Mouse (Mus musculus) forebrain, embryonic 14.5 days (tissue): ENCODE results near the gene Edaradd. TPM values are rescaled to one million over a fixed set of nuclear protein-coding genes. Genes with fewer than 3 reads are reported as not detected.
"Not testable (repeated sequence)": the region's sequence is repeated elsewhere in the genome, so short reads cannot be mapped to it uniquely, and the experiment has no call there.

Experiments
- ATAC-seq: fragments of 200-750 bp; cut with Nextera tagmentation; 2 replicates; pipeline ENCODE4 v1.8.0; 2017; ENCODE audit warnings: mild to moderate bottlenecking, moderate library complexity
- DNase-seq: peaks from one replicate; pipeline ENCODE4 v3.0.0-alpha.2; 2015; ENCODE audit warnings: low spot score
- H3K27ac ChIP-seq: fragments of 300-500 bp; sonication (generic); 2 replicates; pipeline ENCODE4 v1.5.1; 2014; ENCODE audit warnings: low read depth, mild to moderate bottlenecking, control low read depth, low read length, moderate library complexity
- H3K27me3 ChIP-seq: fragments of 300-500 bp; sonication (generic); replicated peaks from 2 replicates; pipeline ENCODE4 v1.6.1; 2014; ENCODE audit warnings: low read length, control low read depth, mixed read lengths; ENCODE audit not compliant: control insufficient read depth, insufficient read depth
- H3K36me3 ChIP-seq: fragments of 300-500 bp; sonication (generic); 2 replicates; pipeline ENCODE4 v1.6.1; 2014; ENCODE audit warnings: low read length, control low read depth; ENCODE audit not compliant: control insufficient read depth, insufficient read depth
- H3K4me1 ChIP-seq: fragments of 300-500 bp; sonication (generic); 2 replicates; pipeline ENCODE4 v1.6.1; 2014; ENCODE audit warnings: antibody characterized with exemption, low read length, control low read depth; ENCODE audit not compliant: control insufficient read depth, insufficient read depth
- H3K4me2 ChIP-seq: fragments of 300-500 bp; sonication (generic); 2 replicates; pipeline ENCODE4 v1.6.1; 2014; ENCODE audit warnings: mild to moderate bottlenecking, control low read depth, low read length
- H3K4me3 ChIP-seq: fragments of 300-500 bp; sonication (generic); 2 replicates; pipeline ENCODE4 v1.5.1; 2014; ENCODE audit warnings: low read depth, low read length, control low read depth
- H3K9ac ChIP-seq: fragments of 300-500 bp; sonication (generic); 2 replicates; pipeline ENCODE4 v1.6.1; 2014; ENCODE audit warnings: mild to moderate bottlenecking, low read length, control low read depth, moderate library complexity
- H3K9me3 ChIP-seq: fragments of 300-500 bp; sonication (generic); replicated peaks from 2 replicates; pipeline ENCODE4 v1.6.1; 2016; ENCODE audit warnings: low read length, control low read depth, mixed read lengths; ENCODE audit not compliant: control insufficient read depth
- WGBS: fragments of 180-500 bp; shearing (Covaris S2); extraction: QIAGEN DNeasy Blood & Tissue Kit; methylation state at CpG from one replicate; pipeline ENCODE4 v1.1.7; 2014; 5-methylcytosine and 5-hydroxymethylcytosine counted together
- polyA plus RNA-seq: library from polyadenylated mRNA; unstranded; fragments of >200 nt; fragmentation: Nextera tagmentation; extraction: Ambion mirVana; gene quantifications from 2 replicates; pipeline ENCODE4 v1.2.1, GENCODE M21; 2014

The Edaradd gene
- polyA plus RNA-seq, 1 experiment from 2014 or later = 1.0 TPM

DNA sequence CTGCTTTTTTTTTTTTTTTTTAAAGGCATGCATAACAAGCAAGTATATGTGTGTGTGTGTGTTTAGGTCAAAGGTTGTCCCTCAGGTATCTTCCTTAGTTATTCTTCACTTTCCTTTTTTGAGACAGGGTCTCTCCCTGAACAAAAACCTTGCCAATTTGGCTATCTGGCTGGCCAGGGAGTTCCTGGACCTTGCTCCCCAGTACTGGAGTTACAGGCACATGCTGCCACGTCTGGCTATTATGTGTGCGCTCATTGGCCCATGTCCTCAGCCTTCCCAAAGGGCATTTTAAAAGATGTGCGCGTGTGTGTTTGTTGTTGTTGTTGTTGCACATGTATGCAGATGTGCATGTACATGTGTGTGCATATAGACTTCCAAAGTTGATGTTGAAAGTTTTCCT, 43.4 kb downstream of the Edaradd start:
- Histone ChIP-seq H3K4me1 (no peaks in the 10 kb centered on the region), H3K9ac (no peak overlapping the region), H3K27me3 (no peaks in the 10 kb centered on the region), H3K36me3 (no peaks in the 10 kb centered on the region), H3K4me3 (no peak overlapping the region), H3K27ac (no peak overlapping the region), H3K9me3 (no peaks in the 10 kb centered on the region), H3K4me2 (no peak overlapping the region)
- ATAC-seq (no peak), DNase-seq (no peak)
- 89% methylated on average over 4 of the region's 4 CpGs for WGBS

- 94% methylated on average over 6 of the region's 6 CpGs for WGBS
- Histone ChIP-seq H3K4me2 (no peak overlapping the region), H3K27me3 (no peaks in the 10 kb centered on the region), H3K4me1 (no peaks in the 10 kb centered on the region), H3K9ac (no peak overlapping the region), H3K27ac (no peak overlapping the region), H3K4me3 (no peak overlapping the region), H3K36me3 (no peaks in the 10 kb centered on the region), H3K9me3 (no peaks in the 10 kb centered on the region)
- no peak for ATAC-seq
- no peak for DNase-seq
Measured at GRCm38 (mm10) chr13:12475239-12475638, 45.0 kb downstream of the Edaradd start.

GRCm38 (mm10) chr13:12473724-12474378, 46.4 kb downstream of the Edaradd start:
- Histone ChIP-seq H3K4me1 (no peaks in the 10 kb centered on the region), H3K36me3 (no peaks in the 10 kb centered on the region), H3K27ac (no peak overlapping the region), H3K4me3 (no peak overlapping the region), H3K27me3 (no peaks in the 10 kb centered on the region), H3K9me3 (no peaks in the 10 kb centered on the region), H3K9ac (peak overlapping the region; percentile 49; the same call in 1 of the 2 replicates), H3K4me2 (no peak overlapping the region)
- whole genome bisulfite sequencing = 39% methylated on average over 8 of the region's 8 CpGs
- ATAC-seq = peak; percentile 90
- peak; percentile 91 for DNase-seq

DNA sequence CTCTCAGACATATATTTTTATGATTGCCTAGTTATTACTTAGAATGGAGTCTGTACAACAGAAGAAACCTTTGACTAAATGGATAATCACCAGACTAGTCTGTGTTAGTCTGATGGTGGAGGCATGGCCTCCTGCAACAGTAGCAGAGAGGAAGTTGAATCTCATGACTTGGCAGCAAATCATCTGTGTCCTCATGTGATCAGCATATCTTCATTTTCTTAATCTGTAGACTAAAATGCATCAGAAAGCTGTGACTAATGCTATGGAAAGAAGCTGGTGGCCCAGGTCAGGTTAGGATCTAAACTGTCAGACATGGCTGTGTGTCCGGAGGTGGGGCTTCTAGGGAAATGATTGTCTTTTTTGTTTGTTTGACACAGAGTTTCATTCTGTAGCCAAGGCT, 51.8 kb downstream of the Edaradd start:
- no peak overlapping the region for H3K27ac ChIP-seq
- no peaks in the 10 kb centered on the region for H3K27me3 ChIP-seq
- no peaks in the 10 kb centered on the region for H3K36me3 ChIP-seq
- H3K9me3 ChIP-seq = no peaks in the 10 kb centered on the region
- 88% methylated on average over 1 of the region's 1 CpGs for WGBS
- H3K9ac ChIP-seq = no peak overlapping the region
- ATAC-seq = no peak
- H3K4me2 ChIP-seq = no peak overlapping the region
- no peak for DNase-seq
- no peaks in the 10 kb centered on the region for H3K4me1 ChIP-seq
- H3K4me3 ChIP-seq = no peak overlapping the region

GRCm38 (mm10) chr13:12464844-12465243, 55.4 kb downstream of the Edaradd start, which contains the start of gene Lgals8:
Gene Lgals8, minus strand, starts transcription at chr13:12464944.
- H3K9ac ChIP-seq = no peak within 1 kb of the TSS
- H3K27ac ChIP-seq = no peak within 1 kb of the TSS
- H3K4me1 ChIP-seq = peaks cover 10% of the 10 kb centered on the region
- no peak within 1 kb of the TSS for H3K4me3 ChIP-seq
- H3K4me2 ChIP-seq = no peak within 1 kb of the TSS
- H3K36me3 ChIP-seq = no peaks in the 10 kb centered on the region
- no peaks in the 10 kb centered on the region for H3K27me3 ChIP-seq
- ATAC-seq = no peak
- 84% methylated on average over 1 of the region's 1 CpGs for WGBS
- no peak for DNase-seq
- H3K9me3 ChIP-seq = no peaks in the 10 kb centered on the region

- H3K36me3 ChIP-seq, H3K4me3 ChIP-seq, H3K27ac ChIP-seq, H3K9ac ChIP-seq, ATAC-seq, H3K27me3 ChIP-seq, H3K4me2 ChIP-seq, H3K9me3 ChIP-seq, DNase-seq: not testable (repeated sequence)
- H3K4me1 ChIP-seq = peaks cover 10% of the 10 kb centered on the region
- WGBS = 83% methylated on average over 6 of the region's 6 CpGs
Measured at GRCm38 (mm10) chr13:12464159-12464558, 56.1 kb downstream of the Edaradd start.

GRCm38 (mm10) chr13:12462623-12463022, 57.6 kb downstream of the Edaradd start:
- 84% methylated on average over 4 of the region's 4 CpGs for WGBS
- no peak overlapping the region for H3K27ac ChIP-seq
- H3K9ac ChIP-seq = no peak overlapping the region
- ATAC-seq (no peak), DNase-seq (no peak)
- no peaks in the 10 kb centered on the region for H3K27me3 ChIP-seq
- H3K36me3 ChIP-seq = no peaks in the 10 kb centered on the region
- H3K4me2 ChIP-seq = no peak overlapping the region
- H3K4me1 ChIP-seq = peaks cover 10% of the 10 kb centered on the region
- H3K9me3 ChIP-seq = no peaks in the 10 kb centered on the region
- no peak overlapping the region for H3K4me3 ChIP-seq

DNA sequence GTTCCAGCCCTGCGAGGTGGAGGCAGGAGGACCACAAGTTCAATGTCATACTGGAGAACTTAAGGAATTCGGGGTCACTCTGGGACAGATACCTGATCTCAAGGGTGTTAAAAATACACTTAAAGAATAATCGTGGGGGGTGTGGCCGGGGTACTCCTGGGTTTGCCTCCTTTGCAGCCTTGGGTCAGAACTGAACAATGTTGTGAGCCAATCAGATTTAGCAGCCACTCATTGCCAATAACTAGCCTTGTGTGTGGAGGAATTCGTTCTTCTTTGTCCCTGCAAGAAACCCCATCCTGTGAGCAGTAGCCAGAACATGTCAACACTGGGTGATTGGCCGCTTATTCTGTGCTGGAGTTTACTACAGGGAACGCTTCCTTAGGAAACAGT, 58.5 kb downstream of the Edaradd start:
- no peak; the same call in none of the 2 replicates for ATAC-seq
- DNase-seq = peak; percentile 25
- WGBS = 2% methylated on average over 7 of the region's 7 CpGs

GRCm38 (mm10) chr13:12460881-12461729, 59.1 kb downstream of the Edaradd start:
- peak; percentile 96 for ATAC-seq
- WGBS = under 1% methylated on average over 59 of the region's 59 CpGs
- Histone ChIP-seq H3K4me1 (peaks cover 10% of the 10 kb centered on the region), H3K27ac (peak overlapping the region; percentile 9; the same call in 1 of the 2 replicates), H3K9ac (peak overlapping the region; percentile 71), H3K4me2 (peak overlapping the region; percentile 83), H3K27me3 (no peaks in the 10 kb centered on the region), H3K36me3 (no peaks in the 10 kb centered on the region), H3K9me3 (no peaks in the 10 kb centered on the region), H3K4me3 (peak overlapping the region; percentile 67)
- peak; percentile 87 for DNase-seq

More for the DNA sequence above, 58.5 kb downstream of the Edaradd start:
- peak overlapping the region; percentile 83 for H3K4me2 ChIP-seq
- H3K4me3 ChIP-seq = peak overlapping the region; percentile 67
- H3K27ac ChIP-seq = no peak overlapping the region
- H3K27me3 ChIP-seq = no peaks in the 10 kb centered on the region
- H3K4me1 ChIP-seq = peaks cover 10% of the 10 kb centered on the region
- peak overlapping the region; percentile 71 for H3K9ac ChIP-seq
- no peaks in the 10 kb centered on the region for H3K9me3 ChIP-seq
- no peaks in the 10 kb centered on the region for H3K36me3 ChIP-seq
